Mouse (Mus musculus) liver, adult 2 months (tissue): ENCODE measurements around the gene Tmigd1.

ENCODE experiments used
- CTCF ChIP-seq: fragments of 200-500 bp; IDR thresholded peaks from 2 replicates; pipeline ENCODE4 v1.5.1; 2011; ENCODE audit warnings: low read depth, low read length, control low read depth
- POLR2A ChIP-seq: fragments of 200-500 bp; IDR thresholded peaks from 2 replicates; pipeline ENCODE4 v1.6.1; 2011; ENCODE audit warnings: low read length, control low read depth; ENCODE audit not compliant: insufficient read depth; ENCODE audit errors: extremely low read depth

- TF ChIP-seq POLR2A (no peak), CTCF (no peak)
Measured at GRCm38 (mm10) chr11:76891171-76891570, 10.8 kb upstream of the Tmigd1 start.
